Mouse (Mus musculus): ENCODE measurements around the gene Zbtb9. TPM values are rescaled to one million over a fixed set of nuclear protein-coding genes. Genes with fewer than 3 reads are reported as not detected.

Gene Zbtb9
- polyA plus RNA-seq, 1 experiment from 2014 or later: 9.8 TPM

GRCm38 (mm10) chr17:26951406-26951805, 21.6 kb upstream of the Zbtb9 start:
- DNase-seq (ENCODE audit: low spot score): peak; percentile 81
- no peaks in the 10 kb centered on the region for H3K27me3 ChIP-seq (replicated peaks; ENCODE audit: control insufficient read depth, insufficient read depth, low read length)
- WGBS: 1% methylated on average over 11 of the region's 11 CpGs
- H3K4me1 ChIP-seq (replicated peaks; ENCODE audit: control insufficient read depth, insufficient read depth, low read length): peaks cover 58% of the 10 kb centered on the region
- peak overlapping the region; percentile 61 for H3K4me2 ChIP-seq (ENCODE audit: low read length)
- no peak overlapping the region; the same call in 1 of the 2 replicates for H3K27ac ChIP-seq (ENCODE audit: low read depth)
- H3K4me3 ChIP-seq (ENCODE audit: low read depth, low read length): peak overlapping the region; percentile 29
- H3K36me3 ChIP-seq (ENCODE audit: control insufficient read depth, insufficient read depth, low read length): peaks cover 16% of the 10 kb centered on the region
- no peaks in the 10 kb centered on the region for H3K9me3 ChIP-seq (ENCODE audit: control insufficient read depth, low read length)
- ATAC-seq (replicated peaks; ENCODE audit: low FRiP score, low TSS enrichment, low read depth): no peak
- peak overlapping the region; percentile 32 for H3K9ac ChIP-seq (ENCODE audit: low read length)

GRCm38 (mm10) chr17:26951952-26952877, 20.8 kb upstream of the Zbtb9 start:
- peak overlapping the region; percentile 29 for H3K4me3 ChIP-seq (ENCODE audit: low read depth, low read length)
- peaks cover 23% of the 10 kb centered on the region for H3K36me3 ChIP-seq (ENCODE audit: control insufficient read depth, insufficient read depth, low read length)
- no peak overlapping the region; the same call in 1 of the 2 replicates for H3K27ac ChIP-seq (ENCODE audit: low read depth)
- H3K4me2 ChIP-seq (ENCODE audit: low read length): peak overlapping the region; percentile 61
- WGBS: 14% methylated on average over 23 of the region's 23 CpGs
- H3K4me1 ChIP-seq (replicated peaks; ENCODE audit: control insufficient read depth, insufficient read depth, low read length): peaks cover 51% of the 10 kb centered on the region
- ATAC-seq (replicated peaks; ENCODE audit: low FRiP score, low TSS enrichment, low read depth) (no peak), DNase-seq (ENCODE audit: low spot score) (no peak)
- H3K27me3 ChIP-seq (replicated peaks; ENCODE audit: control insufficient read depth, insufficient read depth, low read length): no peaks in the 10 kb centered on the region
- peak overlapping the region; percentile 32 for H3K9ac ChIP-seq (ENCODE audit: low read length)
- H3K9me3 ChIP-seq (ENCODE audit: control insufficient read depth, low read length): no peaks in the 10 kb centered on the region

- H3K27ac ChIP-seq (ENCODE audit: low read depth): no peak overlapping the region
Measured at GRCm38 (mm10) chr17:26953201-26953600, 19.8 kb upstream of the Zbtb9 start.

GRCm38 (mm10) chr17:26953726-26954125, 19.2 kb upstream of the Zbtb9 start:
- Histone ChIP-seq H3K4me1 (replicated peaks; ENCODE audit: control insufficient read depth, insufficient read depth, low read length) (peaks cover 47% of the 10 kb centered on the region), H3K36me3 (ENCODE audit: control insufficient read depth, insufficient read depth, low read length) (peaks cover 37% of the 10 kb centered on the region), H3K27ac (ENCODE audit: low read depth) (no peak overlapping the region), H3K9me3 (ENCODE audit: control insufficient read depth, low read length) (no peaks in the 10 kb centered on the region), H3K9ac (ENCODE audit: low read length) (no peak overlapping the region), H3K4me3 (ENCODE audit: low read depth, low read length) (no peak overlapping the region), H3K4me2 (ENCODE audit: low read length) (peak overlapping the region; percentile 34), H3K27me3 (replicated peaks; ENCODE audit: control insufficient read depth, insufficient read depth, low read length) (no peaks in the 10 kb centered on the region)
- WGBS: 20% methylated on average over 14 of the region's 16 CpGs
- ATAC-seq (replicated peaks; ENCODE audit: low FRiP score, low TSS enrichment, low read depth): no peak
- DNase-seq (ENCODE audit: low spot score): no peak

More at GRCm38 (mm10) chr17:26953201-26953600, 19.8 kb upstream of the Zbtb9 start:
- no peak overlapping the region for H3K4me3 ChIP-seq (ENCODE audit: low read depth, low read length)
- WGBS: 39% methylated on average over 6 of the region's 6 CpGs
- no peak overlapping the region for H3K9ac ChIP-seq (ENCODE audit: low read length)
- H3K36me3 ChIP-seq (ENCODE audit: control insufficient read depth, insufficient read depth, low read length): peaks cover 31% of the 10 kb centered on the region
- no peak for ATAC-seq (replicated peaks; ENCODE audit: low FRiP score, low TSS enrichment, low read depth)
- DNase-seq (ENCODE audit: low spot score): no peak
- H3K9me3 ChIP-seq (ENCODE audit: control insufficient read depth, low read length): no peaks in the 10 kb centered on the region
- H3K27me3 ChIP-seq (replicated peaks; ENCODE audit: control insufficient read depth, insufficient read depth, low read length): no peaks in the 10 kb centered on the region
- peaks cover 47% of the 10 kb centered on the region for H3K4me1 ChIP-seq (replicated peaks; ENCODE audit: control insufficient read depth, insufficient read depth, low read length)
- H3K4me2 ChIP-seq (ENCODE audit: low read length): peak overlapping the region; percentile 34

- H3K36me3 ChIP-seq (ENCODE audit: control insufficient read depth, insufficient read depth, low read length): peaks cover 57% of the 10 kb centered on the region
- 67% methylated on average over 5 of the region's 5 CpGs for WGBS
- H3K4me2 ChIP-seq (ENCODE audit: low read length): no peak overlapping the region
- H3K27ac ChIP-seq (ENCODE audit: low read depth): no peak overlapping the region
- H3K9ac ChIP-seq (ENCODE audit: low read length): no peak overlapping the region
- no peak overlapping the region for H3K4me3 ChIP-seq (ENCODE audit: low read depth, low read length)
- DNase-seq (ENCODE audit: low spot score): no peak
- ATAC-seq (replicated peaks; ENCODE audit: low FRiP score, low TSS enrichment, low read depth): no peak
- no peaks in the 10 kb centered on the region for H3K27me3 ChIP-seq (replicated peaks; ENCODE audit: control insufficient read depth, insufficient read depth, low read length)
- H3K4me1 ChIP-seq (replicated peaks; ENCODE audit: control insufficient read depth, insufficient read depth, low read length): peaks cover 25% of the 10 kb centered on the region
- H3K9me3 ChIP-seq (ENCODE audit: control insufficient read depth, low read length): no peaks in the 10 kb centered on the region
Measured at GRCm38 (mm10) chr17:26956309-26956708, 16.7 kb upstream of the Zbtb9 start.

GRCm38 (mm10) chr17:26956895-26957294, 16.1 kb upstream of the Zbtb9 start:
- H3K27ac ChIP-seq (ENCODE audit: low read depth): no peak overlapping the region
- DNase-seq (ENCODE audit: low spot score): no peak
- H3K4me1 ChIP-seq (replicated peaks; ENCODE audit: control insufficient read depth, insufficient read depth, low read length): peaks cover 22% of the 10 kb centered on the region

GRCm38 (mm10) chr17:26957872-26958271, 15.1 kb upstream of the Zbtb9 start:
- WGBS: 95% methylated on average over 5 of the region's 5 CpGs

More at GRCm38 (mm10) chr17:26956895-26957294, 16.1 kb upstream of the Zbtb9 start:
- Histone ChIP-seq H3K4me2 (ENCODE audit: low read length) (no peak overlapping the region), H3K36me3 (ENCODE audit: control insufficient read depth, insufficient read depth, low read length) (peaks cover 63% of the 10 kb centered on the region), H3K4me3 (ENCODE audit: low read depth, low read length) (no peak overlapping the region), H3K9ac (ENCODE audit: low read length) (no peak overlapping the region), H3K27me3 (replicated peaks; ENCODE audit: control insufficient read depth, insufficient read depth, low read length) (no peaks in the 10 kb centered on the region), H3K9me3 (ENCODE audit: control insufficient read depth, low read length) (no peaks in the 10 kb centered on the region)
- ATAC-seq (replicated peaks; ENCODE audit: low FRiP score, low TSS enrichment, low read depth): no peak
- WGBS: 88% methylated on average over 18 of the region's 18 CpGs

GRCm38 (mm10) chr17:26958880-26959279, 14.1 kb upstream of the Zbtb9 start:
- no peak for DNase-seq (ENCODE audit: low spot score)
- H3K9ac ChIP-seq (ENCODE audit: low read length): no peak overlapping the region
- peaks cover 2% of the 10 kb centered on the region for H3K4me1 ChIP-seq (replicated peaks; ENCODE audit: control insufficient read depth, insufficient read depth, low read length)
- H3K9me3 ChIP-seq (ENCODE audit: control insufficient read depth, low read length): no peaks in the 10 kb centered on the region
- H3K4me2 ChIP-seq (ENCODE audit: low read length): no peak overlapping the region
- no peak overlapping the region for H3K27ac ChIP-seq (ENCODE audit: low read depth)
- H3K27me3 ChIP-seq (replicated peaks; ENCODE audit: control insufficient read depth, insufficient read depth, low read length): no peaks in the 10 kb centered on the region
- no peak for ATAC-seq (replicated peaks; ENCODE audit: low FRiP score, low TSS enrichment, low read depth)
- H3K4me3 ChIP-seq (ENCODE audit: low read depth, low read length): no peak overlapping the region
- 53% methylated on average over 5 of the region's 5 CpGs for WGBS
- peaks cover 79% of the 10 kb centered on the region for H3K36me3 ChIP-seq (ENCODE audit: control insufficient read depth, insufficient read depth, low read length)

More at GRCm38 (mm10) chr17:26957872-26958271, 15.1 kb upstream of the Zbtb9 start:
- Histone ChIP-seq H3K4me3 (ENCODE audit: low read depth, low read length) (no peak overlapping the region), H3K9me3 (ENCODE audit: control insufficient read depth, low read length) (no peaks in the 10 kb centered on the region), H3K36me3 (ENCODE audit: control insufficient read depth, insufficient read depth, low read length) (peaks cover 73% of the 10 kb centered on the region), H3K4me1 (replicated peaks; ENCODE audit: control insufficient read depth, insufficient read depth, low read length) (peaks cover 12% of the 10 kb centered on the region), H3K9ac (ENCODE audit: low read length) (no peak overlapping the region), H3K27ac (ENCODE audit: low read depth) (no peak overlapping the region), H3K4me2 (ENCODE audit: low read length) (no peak overlapping the region), H3K27me3 (replicated peaks; ENCODE audit: control insufficient read depth, insufficient read depth, low read length) (no peaks in the 10 kb centered on the region)
- no peak for DNase-seq (ENCODE audit: low spot score)
- ATAC-seq (replicated peaks; ENCODE audit: low FRiP score, low TSS enrichment, low read depth): no peak
